Mouse (Mus musculus): ENCODE data around the gene Tef.
A peak's percentile ranks its signal among the peaks of the same experiment; 100 is the strongest.

Gene Tef

DNA sequence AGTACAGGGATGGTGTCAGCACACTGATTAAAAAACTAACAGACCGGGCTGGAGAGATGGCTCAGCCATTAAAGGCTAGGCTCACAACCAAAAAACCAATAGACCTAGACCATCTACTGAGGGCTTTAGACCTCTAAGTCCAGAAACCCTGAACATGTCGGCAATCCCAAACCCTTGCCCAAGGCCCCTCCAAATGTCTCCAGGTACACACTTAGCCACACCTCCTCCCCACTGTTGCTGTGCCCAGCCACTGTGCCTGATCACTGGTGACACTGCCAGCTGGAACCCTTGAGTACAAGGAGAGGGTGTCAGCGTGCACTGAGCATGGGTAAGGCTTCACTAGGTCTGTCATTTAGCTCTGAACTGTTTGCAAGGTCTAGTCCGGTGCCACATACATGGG lies 3.8 kb upstream of the Tef start:
- DNase-seq (ENCODE audit: low spot score in 2 of 2): no peak

DNA sequence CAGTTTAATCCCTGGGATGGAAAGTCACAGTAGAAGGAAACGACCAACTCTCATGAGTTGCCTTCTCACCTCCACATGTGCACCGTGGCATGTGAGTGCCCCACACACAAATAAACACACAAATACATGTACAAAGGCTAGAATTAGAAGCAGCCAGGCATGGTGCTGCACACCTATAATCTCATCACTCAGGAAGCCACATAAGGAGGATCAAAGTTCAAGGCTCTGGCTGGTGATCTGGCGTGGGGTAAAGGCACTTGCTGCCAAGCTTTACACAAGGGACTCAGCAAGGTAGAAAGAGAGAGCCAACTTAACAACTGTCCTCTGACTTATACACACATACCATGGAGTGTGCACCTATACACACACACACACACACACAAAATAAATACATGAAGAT lies 1.8 kb upstream of the Tef start:
- no peak for DNase-seq (ENCODE audit: low spot score in 2 of 2)

DNA sequence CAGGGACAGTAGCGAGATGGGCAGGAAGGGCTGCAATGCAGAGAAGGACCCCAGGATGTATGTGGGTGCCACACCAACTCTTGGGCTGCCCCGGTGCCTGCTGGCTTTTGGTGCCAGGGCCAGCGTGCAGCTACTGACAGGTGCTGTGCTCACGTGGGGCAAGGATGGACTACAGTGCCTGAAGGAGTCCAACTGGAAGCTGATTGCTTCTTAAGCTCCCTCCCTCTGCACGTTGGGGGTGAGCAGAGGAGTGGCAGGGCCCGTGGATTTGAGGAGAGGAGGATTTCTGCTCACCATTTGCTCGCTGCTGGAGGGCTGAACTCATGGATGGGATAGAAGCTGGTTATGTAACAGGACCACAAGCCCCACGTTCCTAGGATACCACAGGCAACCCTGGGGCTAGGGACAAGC lies 725 bp downstream of the Tef start:
- peak in 1 of 2 experiments; percentile 42 for DNase-seq (ENCODE audit: low spot score in 2 of 2)

DNA sequence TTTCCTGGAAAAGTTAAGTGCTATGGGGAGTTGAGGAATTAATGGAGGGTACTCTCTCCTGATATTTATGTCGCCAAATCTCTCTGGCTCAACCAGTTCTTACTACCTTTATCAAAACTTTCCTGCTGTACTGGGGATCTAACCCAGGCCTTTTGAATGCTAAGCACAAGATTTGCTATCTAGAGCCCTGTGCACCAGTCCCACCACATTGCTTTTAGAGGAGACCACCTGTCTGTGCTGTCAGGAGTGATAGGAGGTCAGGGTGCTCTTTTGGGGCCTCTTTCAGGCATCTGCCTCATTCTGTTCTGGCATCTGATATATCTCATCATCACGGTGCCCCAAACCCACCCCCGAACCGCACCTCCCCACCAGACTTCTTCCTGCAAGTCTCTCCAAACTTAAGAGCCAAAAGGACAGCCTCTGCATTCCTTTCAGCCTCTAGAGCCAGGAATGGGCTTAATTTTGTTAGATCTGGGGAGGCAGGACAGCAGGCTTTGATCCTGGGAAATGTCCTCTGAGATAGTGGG lies 1.3 kb downstream of the Tef start:
- DNase-seq (ENCODE audit: low spot score in 2 of 2): no peak

DNA sequence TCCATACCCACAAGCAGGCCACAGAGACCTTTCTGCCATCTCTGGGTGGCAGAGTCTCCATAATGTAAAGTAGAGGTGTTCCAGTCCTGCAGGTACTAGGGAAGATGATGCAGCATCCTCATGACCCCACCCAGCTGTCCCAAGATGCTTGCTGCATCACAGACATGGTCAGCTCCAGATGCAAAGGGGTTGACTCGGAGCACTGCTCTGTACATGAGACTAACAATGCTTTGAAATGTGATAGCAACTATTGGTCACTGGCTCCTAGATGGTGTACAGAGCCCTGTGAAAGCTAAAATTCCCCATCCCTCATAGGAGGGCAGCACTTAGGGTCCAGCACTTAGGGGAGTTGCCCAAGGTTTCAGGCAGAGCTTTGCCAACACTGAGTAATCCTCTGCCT lies 2.0 kb downstream of the Tef start:
- DNase-seq (ENCODE audit: low spot score in 2 of 2): no peak

DNA sequence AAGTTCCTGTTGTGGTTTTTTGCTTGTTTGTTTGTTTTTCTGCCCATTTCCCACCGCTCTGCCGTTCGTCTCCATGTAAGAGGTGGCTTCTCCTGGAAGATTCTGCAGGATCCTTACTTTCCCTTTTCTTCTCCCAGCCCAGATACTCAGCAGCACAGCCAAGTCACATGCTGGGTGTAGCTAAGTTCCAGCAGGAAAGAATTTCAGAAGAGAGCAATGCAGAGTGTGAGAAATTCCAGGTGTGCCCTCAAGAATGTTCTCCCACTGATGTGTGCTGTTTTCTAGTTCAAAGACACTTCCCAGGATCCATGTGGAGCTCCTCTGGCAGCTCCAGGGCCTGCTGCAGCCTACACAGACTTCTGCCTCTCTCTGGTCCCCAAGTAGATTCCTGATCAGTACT lies 2.7 kb downstream of the Tef start:
- no peak for DNase-seq (ENCODE audit: low spot score in 2 of 2)

DNA sequence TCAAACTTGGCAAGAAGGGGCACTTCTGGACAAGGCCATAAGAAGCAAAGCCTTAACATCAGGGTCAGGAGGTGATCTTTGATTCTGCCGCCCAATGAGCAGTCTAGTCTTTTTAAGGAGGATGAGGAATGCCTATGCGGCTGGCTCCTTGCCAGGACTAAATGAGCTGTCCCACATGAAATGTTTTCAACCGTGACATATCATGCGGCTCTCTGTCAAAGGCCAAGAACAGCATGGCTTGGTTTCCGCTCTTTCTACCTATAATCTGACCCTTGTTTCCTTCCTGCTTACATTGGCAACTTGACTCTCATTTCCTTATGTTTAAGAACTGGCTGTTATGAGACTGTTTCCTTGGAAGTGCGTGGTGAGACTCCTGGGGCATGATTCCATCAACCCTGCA lies 3.4 kb downstream of the Tef start:
- no peak for DNase-seq (ENCODE audit: low spot score in 2 of 2)

DNA sequence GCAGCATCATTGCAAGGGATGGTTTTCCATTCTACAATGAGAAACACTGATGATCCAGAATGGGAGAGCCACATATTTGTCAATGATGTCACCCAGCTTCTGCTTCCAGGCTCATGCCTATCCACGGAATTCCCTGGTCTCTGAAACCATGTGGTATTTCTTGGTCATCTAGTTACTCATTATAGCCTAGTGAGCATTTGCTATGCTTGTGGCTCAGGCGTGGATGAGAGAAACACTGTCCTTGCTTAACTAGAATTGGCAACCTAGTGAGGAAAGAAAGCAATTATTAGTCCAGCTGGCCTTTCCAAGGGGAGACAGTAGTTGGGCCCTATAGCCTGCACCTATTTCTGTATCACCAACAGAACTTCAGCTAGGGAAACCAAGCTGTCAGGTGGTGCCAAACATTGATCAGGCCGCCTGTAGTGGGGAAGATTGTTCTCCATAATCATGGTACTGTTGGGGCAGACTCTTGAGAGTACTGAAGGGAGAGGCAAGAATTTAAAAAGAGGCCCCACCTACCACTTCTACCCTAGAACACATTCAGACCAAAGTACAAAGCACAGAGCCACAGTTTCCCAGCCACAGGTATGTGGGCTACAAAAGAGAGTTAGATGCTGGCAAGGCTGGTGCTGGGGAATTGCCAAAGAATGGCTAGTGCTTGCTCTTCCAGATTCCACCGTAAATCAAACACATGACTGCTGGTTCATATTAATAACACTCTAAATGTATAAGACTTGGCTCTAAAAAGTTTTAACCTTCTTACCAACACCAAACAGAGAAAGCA lies 4.6 kb downstream of the Tef start:
- no peak for DNase-seq (ENCODE audit: low spot score in 2 of 2)

DNA sequence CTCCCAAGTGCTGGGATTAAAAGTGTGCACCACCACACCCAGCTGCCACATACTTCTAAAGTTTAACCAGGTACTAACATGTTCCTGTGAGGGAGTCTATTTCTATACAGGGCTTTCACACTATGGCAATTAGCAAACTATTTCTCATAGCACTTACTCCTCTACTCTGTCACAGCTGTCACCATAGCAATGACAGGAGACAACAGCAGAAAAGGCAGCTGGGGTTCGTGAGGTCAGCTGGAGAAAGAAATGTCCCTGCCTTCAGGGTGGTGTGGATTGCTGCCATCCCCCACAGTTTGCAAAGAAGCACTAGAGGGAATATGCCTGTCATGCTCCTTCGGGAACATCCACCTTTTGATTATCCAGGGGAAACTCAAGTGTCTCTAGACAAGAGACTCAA lies 6.6 kb downstream of the Tef start:
- DNase-seq (ENCODE audit: low spot score in 2 of 2): no peak

DNA sequence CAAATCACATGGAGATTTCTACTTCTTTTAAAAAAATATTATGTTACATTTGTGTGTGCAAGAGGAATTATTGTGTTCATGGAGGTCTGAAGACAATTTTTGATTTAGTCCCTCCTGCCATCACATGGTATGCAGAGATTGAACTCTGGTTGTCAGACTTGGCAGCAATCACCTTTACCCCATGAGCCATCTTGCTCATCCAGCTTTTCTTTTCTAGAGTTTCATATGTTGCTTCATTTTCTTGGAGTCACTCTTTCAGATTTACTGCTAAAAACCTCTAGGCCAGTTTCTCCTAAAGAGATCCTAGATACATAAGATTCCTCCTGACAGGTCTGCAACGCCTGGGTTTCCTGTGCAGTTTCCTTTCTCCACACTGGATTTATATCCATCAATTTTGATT lies 7.3 kb downstream of the Tef start:
- no peak for DNase-seq (ENCODE audit: low spot score in 2 of 2)

DNA sequence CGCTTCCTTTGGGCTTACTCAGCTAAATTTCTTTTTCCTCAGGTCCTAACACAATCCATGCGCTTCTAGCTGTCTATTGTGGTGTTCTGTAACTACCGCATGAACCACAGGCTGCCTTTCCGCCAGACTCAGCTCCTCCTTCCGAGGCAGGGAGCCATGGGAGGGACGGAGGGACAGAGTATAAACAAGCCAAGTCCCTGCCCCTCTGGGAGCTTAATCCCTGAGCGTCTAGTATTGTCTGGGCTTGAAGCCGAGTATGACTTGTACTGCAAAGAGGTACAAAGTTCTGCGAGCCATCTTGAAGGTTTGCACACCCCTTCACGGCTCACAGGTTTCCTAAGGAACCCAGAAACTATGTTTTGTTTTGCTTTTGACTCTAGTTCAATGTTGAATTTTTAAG lies 7.9 kb downstream of the Tef start:
- DNase-seq (ENCODE audit: low spot score in 2 of 2): peak in 1 of 2 experiments; percentile 52

DNA sequence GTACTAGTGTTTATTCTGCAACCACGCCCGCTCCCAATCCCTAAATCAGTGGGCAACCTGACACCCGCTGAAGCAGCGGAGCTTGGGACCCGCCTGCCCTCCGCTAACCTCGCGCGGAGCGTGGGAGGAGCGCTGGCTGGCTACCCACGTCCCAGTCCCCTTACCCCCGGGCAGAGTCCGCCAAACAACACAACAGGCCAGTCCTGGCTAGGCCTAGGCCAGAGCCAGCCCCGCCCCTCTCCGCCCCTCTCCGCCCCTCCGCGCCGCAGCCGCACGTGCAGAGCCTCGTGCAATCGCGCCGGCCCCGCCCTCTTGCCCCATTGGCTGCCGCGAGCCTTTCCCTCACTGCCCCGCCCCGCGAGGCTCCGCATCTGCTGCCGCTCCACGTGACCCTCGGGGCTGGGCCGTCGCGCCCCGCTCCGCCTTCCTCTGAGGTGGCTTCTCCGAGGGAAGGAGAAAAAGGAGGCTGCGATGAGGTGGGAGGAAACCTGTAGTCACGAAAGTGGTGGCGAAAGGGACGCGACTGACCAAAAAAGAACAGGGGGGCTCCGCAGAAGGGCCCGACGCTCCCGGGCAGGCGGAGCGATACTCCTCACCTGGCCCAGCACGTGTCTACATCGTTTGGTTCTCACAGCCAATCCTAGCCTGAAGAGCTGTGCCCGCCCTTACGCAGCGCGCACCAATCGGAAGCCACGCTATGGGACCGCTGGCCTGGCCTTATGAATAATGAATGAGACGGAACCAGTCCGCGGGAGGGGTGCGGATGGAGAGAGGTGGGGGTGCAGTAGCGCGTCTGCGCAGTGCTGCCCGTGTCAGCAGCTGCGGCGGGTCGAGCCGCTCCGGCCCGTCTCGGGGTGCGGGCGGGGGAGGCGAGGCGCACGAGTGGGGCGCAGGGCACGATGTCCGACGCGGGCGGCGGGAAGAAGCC lies 8.7 kb downstream of the Tef start:
- peak; percentile 89 to 95 for DNase-seq (ENCODE audit: low spot score in 2 of 2)

DNA sequence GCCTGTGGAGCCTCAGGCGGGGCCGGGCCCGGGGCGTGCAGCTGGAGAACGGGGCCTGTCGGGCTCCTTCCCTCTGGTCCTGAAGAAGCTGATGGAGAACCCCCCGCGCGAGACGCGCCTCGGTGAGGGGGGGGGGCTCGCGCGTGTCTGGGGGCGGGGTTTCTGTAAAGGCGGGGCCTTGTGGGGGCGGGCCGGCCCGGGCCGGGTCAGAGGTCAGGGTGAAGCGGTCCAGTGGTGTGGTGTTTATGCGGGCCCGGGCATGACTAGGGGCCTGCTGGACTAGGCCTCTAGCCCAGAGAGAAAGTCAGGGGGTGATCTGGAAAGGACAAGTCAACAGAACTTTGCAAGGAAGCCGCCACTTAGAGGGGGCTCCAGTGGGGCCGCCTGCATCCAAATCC lies 9.4 kb downstream of the Tef start:
- no peak for DNase-seq (ENCODE audit: low spot score in 2 of 2)

DNA sequence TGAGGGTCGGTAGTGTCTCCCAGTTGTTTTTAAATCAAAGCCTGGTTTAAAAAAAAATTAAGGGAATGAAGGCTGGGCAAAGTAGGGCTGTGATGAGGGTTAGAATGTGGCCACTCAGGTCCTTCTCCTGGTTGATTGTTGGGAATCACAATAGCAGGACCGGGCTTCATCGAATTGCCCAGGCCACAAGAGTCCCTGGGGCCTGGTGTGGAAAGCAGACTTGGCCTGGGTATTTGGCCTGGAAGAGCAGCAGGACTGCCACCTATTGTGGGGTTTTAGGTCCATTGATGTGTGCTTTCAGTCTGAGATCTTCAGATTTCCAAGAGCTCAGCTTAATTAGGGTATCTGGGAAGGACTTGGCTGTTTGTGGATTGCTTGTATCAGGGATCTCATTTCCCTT lies 10.1 kb downstream of the Tef start:
- no peak for DNase-seq (ENCODE audit: low spot score in 2 of 2)

DNA sequence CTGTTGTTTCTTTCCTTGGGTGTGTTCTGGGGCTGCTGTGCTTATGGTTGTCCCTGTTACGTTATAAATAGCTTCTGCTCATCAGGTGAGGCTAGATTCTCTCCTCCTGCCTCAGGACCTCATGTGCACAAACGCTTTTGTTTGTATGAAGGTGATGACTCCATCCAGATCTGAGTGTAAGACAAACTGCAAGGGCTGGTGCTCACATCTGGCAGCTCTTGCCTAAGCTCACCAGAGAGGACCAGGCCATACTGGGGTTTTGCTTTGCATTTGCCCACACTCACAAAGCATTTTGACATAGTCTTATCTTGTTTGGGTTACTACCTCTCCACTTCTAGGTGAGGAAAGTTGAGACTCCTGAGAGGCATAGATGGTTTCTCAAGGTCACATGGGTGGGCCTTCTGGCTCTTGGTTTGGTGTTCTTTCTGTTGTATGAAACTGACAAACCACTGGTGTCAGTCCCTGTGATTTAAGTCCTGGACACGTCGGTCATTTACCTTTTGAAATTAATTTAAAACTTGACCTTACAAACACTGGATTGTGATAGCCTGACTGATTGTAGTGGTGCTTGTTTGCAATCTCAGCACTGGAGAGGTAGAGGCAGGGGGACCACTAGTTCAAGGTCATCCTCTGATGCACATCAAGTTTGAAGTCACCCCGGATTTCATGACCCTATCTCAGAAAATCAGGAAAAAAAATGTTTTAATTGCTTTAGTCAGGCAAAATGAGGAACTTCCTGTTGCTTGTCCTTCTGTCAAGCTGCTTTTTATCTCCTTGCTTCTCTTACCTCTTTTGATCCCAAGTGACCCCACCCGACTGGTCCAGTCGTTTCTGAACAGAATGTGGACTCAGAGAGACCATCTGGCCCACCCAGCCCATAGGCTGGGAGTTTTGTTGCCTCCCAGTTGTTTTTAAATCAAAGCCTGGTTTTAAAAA lies 10.7 kb downstream of the Tef start:
- DNase-seq (ENCODE audit: low spot score in 2 of 2): no peak

DNA sequence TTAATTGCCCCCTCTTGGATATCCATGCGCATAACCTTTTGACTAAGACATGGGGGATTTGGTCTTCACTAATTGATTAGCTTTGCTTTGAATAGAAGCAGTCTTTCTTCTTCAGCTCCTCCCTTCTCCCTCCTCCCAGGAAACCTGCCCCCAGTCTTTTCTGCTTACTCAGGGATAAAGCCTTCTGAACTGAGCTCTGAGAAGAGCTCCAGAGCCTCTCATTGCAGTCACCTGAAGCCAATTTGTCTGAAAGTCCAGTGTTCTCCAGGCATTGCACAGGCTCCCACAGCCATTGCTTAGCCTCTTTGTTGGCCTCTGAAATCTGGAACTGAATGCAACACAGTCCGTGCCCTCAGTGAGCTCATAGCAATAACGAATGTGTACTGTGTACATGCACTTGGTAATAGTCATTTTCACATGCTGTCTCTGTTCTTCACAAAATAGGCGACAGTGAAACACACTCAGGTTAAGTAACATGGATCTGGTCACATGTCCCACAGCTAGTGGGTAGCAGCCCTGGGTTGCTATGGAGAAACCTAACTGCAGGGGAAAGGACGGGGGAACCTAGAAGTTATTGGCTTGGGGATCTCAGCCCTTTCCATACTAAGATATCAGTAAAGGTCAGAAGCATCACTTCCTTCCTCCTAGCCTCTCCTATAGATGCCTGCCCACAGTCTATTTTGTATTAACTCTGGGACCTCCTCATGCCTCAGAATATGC lies 11.9 kb downstream of the Tef start:
- no peak for DNase-seq (ENCODE audit: low spot score in 2 of 2)

DNA sequence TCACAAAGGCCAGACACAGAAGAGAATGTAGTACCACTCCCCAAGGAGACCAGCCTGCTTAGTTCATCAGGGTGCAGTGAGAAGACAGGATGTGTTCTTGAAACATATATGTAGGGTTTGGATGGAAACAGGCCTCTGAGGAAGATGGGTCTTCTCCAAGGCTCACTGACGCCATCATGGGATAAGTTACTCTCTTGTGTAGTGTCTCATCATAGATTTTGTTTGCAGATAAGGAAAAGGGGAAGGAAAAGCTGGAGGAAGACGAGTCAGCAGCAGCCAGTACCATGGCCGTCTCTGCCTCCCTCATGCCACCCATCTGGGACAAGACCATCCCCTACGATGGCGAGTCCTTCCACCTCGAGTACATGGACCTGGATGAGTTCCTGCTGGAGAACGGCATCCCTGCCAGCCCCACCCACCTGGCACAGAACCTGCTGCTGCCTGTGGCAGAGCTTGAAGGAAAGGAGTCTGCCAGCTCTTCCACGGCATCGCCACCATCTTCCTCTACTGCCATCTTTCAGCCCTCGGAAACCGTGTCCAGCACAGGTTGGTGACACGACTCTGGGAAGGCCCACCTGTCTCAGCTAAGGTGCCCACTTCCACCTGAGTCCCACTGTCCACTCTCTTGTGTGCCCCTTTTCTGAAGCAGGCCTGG lies 12.6 kb downstream of the Tef start:
- DNase-seq (ENCODE audit: low spot score in 2 of 2): no peak

DNA sequence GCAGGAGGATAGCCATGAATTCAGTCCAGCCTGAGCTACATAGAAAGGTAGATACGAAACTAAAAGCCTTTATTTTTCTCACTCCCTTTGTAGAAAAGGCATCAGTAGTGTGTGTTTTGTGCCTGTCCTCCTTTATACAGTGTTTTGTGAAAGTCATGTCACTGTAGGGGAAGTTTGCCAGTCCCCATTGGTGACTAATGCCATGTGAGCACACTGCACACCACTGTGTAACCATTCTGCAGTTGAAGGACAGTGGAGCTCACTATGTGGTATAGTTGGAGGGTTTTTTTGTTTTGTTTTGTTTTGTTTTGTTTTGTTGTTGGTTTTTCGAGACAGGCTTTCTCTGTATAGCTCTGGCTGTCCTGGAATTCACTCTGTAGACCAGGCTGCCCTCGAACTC lies 16.2 kb downstream of the Tef start:
- no peak for DNase-seq (ENCODE audit: low spot score in 2 of 2)

DNA sequence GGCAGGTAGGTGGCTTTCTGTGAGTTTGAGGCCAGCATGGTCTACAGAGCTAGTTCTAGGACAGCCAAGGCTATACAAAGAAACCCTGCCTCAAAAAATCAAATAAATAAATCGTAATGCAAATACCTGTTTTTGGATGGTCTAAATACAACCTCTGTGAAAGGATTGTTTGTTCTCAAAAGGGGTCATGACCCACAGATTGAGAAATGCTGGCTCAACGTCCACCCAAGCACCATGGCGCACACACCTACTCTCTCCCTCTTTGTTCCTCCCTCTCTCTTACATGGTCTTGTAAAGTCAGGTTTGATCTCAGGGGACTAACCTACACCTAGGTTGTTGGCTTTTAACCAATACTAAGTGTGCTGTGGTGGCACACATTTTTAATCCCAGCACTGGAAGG lies 20.4 kb downstream of the Tef start:
- no peak for DNase-seq (ENCODE audit: low spot score in 2 of 2)

DNA sequence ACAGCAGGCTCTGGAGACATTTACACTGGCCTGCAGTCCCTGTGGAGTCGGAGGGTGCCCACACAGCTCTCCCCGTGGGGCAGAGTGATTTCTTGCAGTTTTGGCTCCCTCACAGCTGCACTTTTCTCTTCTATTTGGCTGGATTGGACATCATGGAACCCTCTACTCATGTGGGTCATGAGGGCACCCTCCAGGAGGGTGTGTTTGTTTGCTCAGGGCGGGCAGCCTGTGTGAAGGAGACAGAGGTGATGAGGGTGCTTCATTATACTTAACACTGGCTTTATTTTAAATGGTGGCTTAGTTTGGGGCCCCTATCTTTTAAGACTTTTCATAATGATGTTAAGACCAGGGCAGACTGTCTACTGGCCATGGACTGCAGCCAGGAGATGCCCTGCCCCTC lies 22.6 kb downstream of the Tef start:
- no peak for DNase-seq (ENCODE audit: low spot score in 2 of 2)

All from frontal cortex, postnatal 25 days (tissue).